Mouse (Mus musculus): Measurements from ENCODE around the gene Kcnj12. TPM values are rescaled to one million over a fixed set of nuclear protein-coding genes. Genes with fewer than 3 reads are reported as not detected.

Gene Kcnj12
- polyA plus RNA-seq, 1 experiment, result 0.06 TPM

GRCm38 (mm10) chr11:61024996-61025395 lies 2.6 kb downstream of the Kcnj12 start:
- DNase-seq (ENCODE audit: low read depth in 1 of 2, low spot score in 2 of 2), result no peak
- TF ChIP-seq POLR2A (IDR thresholded peaks at IDR 0.05; ENCODE audit: low read depth, low read length) (no peak), CTCF (IDR thresholded peaks at IDR 0.05; ENCODE audit: extremely low read depth, insufficient read depth, insufficient read length, insufficient replicate concordance) (no peak)
- 73% methylated on average over 6 of the region's 6 CpGs for WGBS
- Histone ChIP-seq H3K36me3 (ENCODE audit: control insufficient read depth, insufficient read depth, low read length) (no peaks in the 10 kb centered on the region), H3K4me1 (ENCODE audit: control insufficient read depth, insufficient read depth, insufficient read length) (peaks cover 6% of the 10 kb centered on the region; the same call in 1 of the 2 replicates), H3K4me3 (ENCODE audit: extremely low read depth, insufficient read depth, insufficient read length) (no peak overlapping the region), H3K27me3 (ENCODE audit: control insufficient read depth, insufficient read depth, low read length) (peaks cover 8% of the 10 kb centered on the region; the same call in 1 of the 2 replicates), H3K27ac (ENCODE audit: insufficient read depth, low read length) (no peak overlapping the region)

- Histone ChIP-seq H3K4me3 (ENCODE audit: extremely low read depth, insufficient read depth, insufficient read length) (no peak overlapping the region), H3K36me3 (ENCODE audit: control insufficient read depth, insufficient read depth, low read length) (no peaks in the 10 kb centered on the region), H3K27me3 (ENCODE audit: control insufficient read depth, insufficient read depth, low read length) (peaks cover 8% of the 10 kb centered on the region; the same call in 1 of the 2 replicates), H3K4me1 (ENCODE audit: control insufficient read depth, insufficient read depth, insufficient read length) (peaks cover 8% of the 10 kb centered on the region; the same call in 1 of the 2 replicates), H3K27ac (ENCODE audit: insufficient read depth, low read length) (no peak overlapping the region)
- WGBS, result 86% methylated on average over 7 of the region's 7 CpGs
- TF ChIP-seq CTCF (IDR thresholded peaks at IDR 0.05; ENCODE audit: extremely low read depth, insufficient read depth, insufficient read length, insufficient replicate concordance), result no peak
- no peak for TF ChIP-seq POLR2A (IDR thresholded peaks at IDR 0.05; ENCODE audit: low read depth, low read length)
- no peak for DNase-seq (ENCODE audit: low read depth in 1 of 2, low spot score in 2 of 2)
These were observed 3.2 kb downstream of the Kcnj12 start for GRCm38 (mm10) chr11:61025594-61025993.

- no peak for TF ChIP-seq CTCF (IDR thresholded peaks at IDR 0.05; ENCODE audit: extremely low read depth, insufficient read depth, insufficient read length, insufficient replicate concordance)
- TF ChIP-seq POLR2A (IDR thresholded peaks at IDR 0.05; ENCODE audit: low read depth, low read length), result no peak
- H3K27me3 ChIP-seq (ENCODE audit: control insufficient read depth, insufficient read depth, low read length), result peaks cover 8% of the 10 kb centered on the region; the same call in 1 of the 2 replicates
- 86% methylated on average over 6 of the region's 6 CpGs for WGBS
These were observed 4.0 kb downstream of the Kcnj12 start for GRCm38 (mm10) chr11:61026381-61026780.

GRCm38 (mm10) chr11:61027160-61027559 lies 4.8 kb downstream of the Kcnj12 start:
- no peak for TF ChIP-seq CTCF (IDR thresholded peaks at IDR 0.05; ENCODE audit: extremely low read depth, insufficient read depth, insufficient read length, insufficient replicate concordance)
- TF ChIP-seq POLR2A (IDR thresholded peaks at IDR 0.05; ENCODE audit: low read depth, low read length), result no peak
- WGBS, result 92% methylated on average over 4 of the region's 4 CpGs
- peaks cover 8% of the 10 kb centered on the region; the same call in 1 of the 2 replicates for H3K4me1 ChIP-seq (ENCODE audit: control insufficient read depth, insufficient read depth, insufficient read length)
- no peak for DNase-seq (ENCODE audit: low read depth in 1 of 2, low spot score in 2 of 2)
- H3K4me3 ChIP-seq (ENCODE audit: extremely low read depth, insufficient read depth, insufficient read length), result no peak overlapping the region
- H3K27me3 ChIP-seq (ENCODE audit: control insufficient read depth, insufficient read depth, low read length), result peaks cover 3% of the 10 kb centered on the region; the same call in 1 of the 2 replicates
- H3K36me3 ChIP-seq (ENCODE audit: control insufficient read depth, insufficient read depth, low read length), result no peaks in the 10 kb centered on the region
- no peak overlapping the region for H3K27ac ChIP-seq (ENCODE audit: insufficient read depth, low read length)

More at GRCm38 (mm10) chr11:61026381-61026780, 4.0 kb downstream of the Kcnj12 start:
- Histone ChIP-seq H3K4me1 (ENCODE audit: control insufficient read depth, insufficient read depth, insufficient read length) (peaks cover 8% of the 10 kb centered on the region; the same call in 1 of the 2 replicates), H3K4me3 (ENCODE audit: extremely low read depth, insufficient read depth, insufficient read length) (no peak overlapping the region), H3K27ac (ENCODE audit: insufficient read depth, low read length) (no peak overlapping the region), H3K36me3 (ENCODE audit: control insufficient read depth, insufficient read depth, low read length) (no peaks in the 10 kb centered on the region)
- DNase-seq (ENCODE audit: low read depth in 1 of 2, low spot score in 2 of 2), result no peak

GRCm38 (mm10) chr11:61028211-61028950 lies 6.0 kb downstream of the Kcnj12 start:
- peaks cover 8% of the 10 kb centered on the region; the same call in 1 of the 2 replicates for H3K4me1 ChIP-seq (ENCODE audit: control insufficient read depth, insufficient read depth, insufficient read length)
- no peaks in the 10 kb centered on the region for H3K27me3 ChIP-seq (ENCODE audit: control insufficient read depth, insufficient read depth, low read length)
- TF ChIP-seq CTCF (IDR thresholded peaks at IDR 0.05; ENCODE audit: extremely low read depth, insufficient read depth, insufficient read length, insufficient replicate concordance) (no peak), POLR2A (IDR thresholded peaks at IDR 0.05; ENCODE audit: low read depth, low read length) (no peak)
- no peak overlapping the region for H3K4me3 ChIP-seq (ENCODE audit: extremely low read depth, insufficient read depth, insufficient read length)
- no peaks in the 10 kb centered on the region for H3K36me3 ChIP-seq (ENCODE audit: control insufficient read depth, insufficient read depth, low read length)
- no peak overlapping the region for H3K27ac ChIP-seq (ENCODE audit: insufficient read depth, low read length)
- WGBS, result 72% methylated on average over 11 of the region's 11 CpGs
- no peak for DNase-seq (ENCODE audit: low read depth in 1 of 2, low spot score in 2 of 2)

GRCm38 (mm10) chr11:61029116-61029740 lies 6.9 kb downstream of the Kcnj12 start:
- Histone ChIP-seq H3K4me3 (ENCODE audit: extremely low read depth, insufficient read depth, insufficient read length) (no peak overlapping the region), H3K4me1 (ENCODE audit: control insufficient read depth, insufficient read depth, insufficient read length) (peaks cover 8% of the 10 kb centered on the region; the same call in 1 of the 2 replicates)
- WGBS, result 79% methylated on average over 4 of the region's 4 CpGs

More at GRCm38 (mm10) chr11:61029116-61029740, 6.9 kb downstream of the Kcnj12 start:
- no peaks in the 10 kb centered on the region for H3K36me3 ChIP-seq (ENCODE audit: control insufficient read depth, insufficient read depth, low read length)
- no peak overlapping the region for H3K27ac ChIP-seq (ENCODE audit: insufficient read depth, low read length)
- no peaks in the 10 kb centered on the region for H3K27me3 ChIP-seq (ENCODE audit: control insufficient read depth, insufficient read depth, low read length)
- TF ChIP-seq CTCF (IDR thresholded peaks at IDR 0.05; ENCODE audit: extremely low read depth, insufficient read depth, insufficient read length, insufficient replicate concordance) (no peak), POLR2A (IDR thresholded peaks at IDR 0.05; ENCODE audit: low read depth, low read length) (no peak)
- DNase-seq (ENCODE audit: low read depth in 1 of 2, low spot score in 2 of 2), result no peak
